Mouse (Mus musculus): ENCODE data around the gene Slco1a5.

- TF ChIP-seq CTCF (IDR thresholded peaks at IDR 0.05; ENCODE audit: low read depth) (no peak), EP300 (IDR thresholded peaks at IDR 0.05; ENCODE audit: low read depth) (no peak)
Measured at GRCm38 (mm10) chr6:142209749-142210148, 113.0 kb downstream of the Slco1a5 start.

Measured in liver, postnatal 0 days (tissue).